Mouse (Mus musculus): ENCODE measurements at regions not wholly inside any gene's neighbourhood (a gene's known extent, or its start where the extent isn't known, plus 50 kb on each side); places are given as distances from the start of the nearest gene placed in this dataset.
A peak's percentile ranks its signal among the peaks of the same experiment; 100 is the strongest.

GRCm38 (mm10) chr12:13825899-13826298 lies 326.0 kb downstream of the Fam84a start:
- no peak for DNase-seq (ENCODE audit: low spot score)

GRCm38 (mm10) chr12:13815500-13815899 lies 336.4 kb downstream of the Fam84a start:
- no peak for DNase-seq (ENCODE audit: low spot score)

DNA sequence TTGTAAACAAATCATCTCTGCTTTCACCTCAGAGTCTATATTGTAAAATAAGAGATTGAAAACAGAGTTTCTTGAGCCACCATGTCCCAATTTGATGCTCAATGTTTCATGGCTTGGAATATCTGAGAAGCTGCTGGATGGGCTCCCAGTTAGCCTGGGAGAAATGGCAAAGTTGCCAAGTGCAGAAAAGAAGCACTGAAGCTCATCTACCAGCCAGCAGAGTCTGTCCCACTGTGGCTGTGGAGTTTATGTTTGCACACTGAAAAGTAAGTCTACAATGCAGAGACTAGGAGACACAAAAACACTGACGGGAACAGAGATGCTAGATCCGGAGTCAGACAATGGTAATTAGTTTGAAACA lies 341.7 kb downstream of the Fam84a start:
- no peak for DNase-seq (ENCODE audit: low spot score)

GRCm38 (mm10) chr12:13809291-13810154 lies 342.3 kb downstream of the Fam84a start:
- no peak for DNase-seq (ENCODE audit: low spot score)

GRCm38 (mm10) chr12:13779752-13780151 lies 372.1 kb downstream of the Fam84a start:
- no peak for DNase-seq (ENCODE audit: low spot score)

- DNase-seq (ENCODE audit: low spot score), result no peak
Observed at GRCm38 (mm10) chr12:13776687-13777086, 375.2 kb downstream of the Fam84a start.

DNA sequence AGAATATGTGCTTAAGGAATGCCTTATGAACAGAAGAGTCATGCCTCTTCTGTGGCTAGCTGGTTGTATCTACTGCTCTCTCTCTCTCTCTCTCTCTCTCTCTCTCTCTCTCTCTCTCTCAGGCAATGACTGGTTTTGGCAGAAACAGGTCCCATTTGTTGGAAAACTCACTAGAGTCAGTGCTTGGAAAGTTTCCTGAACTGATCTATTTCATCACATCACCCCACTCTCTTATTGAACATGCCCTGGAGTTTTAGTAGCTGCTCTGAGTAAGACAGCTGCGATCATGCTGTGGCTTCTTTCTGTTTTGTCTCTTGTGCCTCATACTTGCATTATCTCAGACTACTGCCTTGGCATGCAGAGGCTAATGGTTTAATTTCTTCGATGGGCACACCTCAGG lies 382.2 kb downstream of the Fam84a start:
- no peak for DNase-seq (ENCODE audit: low spot score)

GRCm38 (mm10) chr12:13769156-13769555 lies 382.7 kb downstream of the Fam84a start:
- no peak for DNase-seq (ENCODE audit: low spot score)

- no peak for DNase-seq (ENCODE audit: low spot score)
Observed at GRCm38 (mm10) chr12:13766486-13766885, 385.4 kb downstream of the Fam84a start.

GRCm38 (mm10) chr12:13753878-13754277 lies 398.0 kb downstream of the Fam84a start:
- no peak for DNase-seq (ENCODE audit: low spot score)

GRCm38 (mm10) chr12:13744323-13744931 lies 407.4 kb downstream of the Fam84a start:
- no peak for DNase-seq (ENCODE audit: low spot score)

GRCm38 (mm10) chr12:13729901-13730637 lies 421.8 kb downstream of the Fam84a start:
- DNase-seq (ENCODE audit: low spot score), result no peak

DNA sequence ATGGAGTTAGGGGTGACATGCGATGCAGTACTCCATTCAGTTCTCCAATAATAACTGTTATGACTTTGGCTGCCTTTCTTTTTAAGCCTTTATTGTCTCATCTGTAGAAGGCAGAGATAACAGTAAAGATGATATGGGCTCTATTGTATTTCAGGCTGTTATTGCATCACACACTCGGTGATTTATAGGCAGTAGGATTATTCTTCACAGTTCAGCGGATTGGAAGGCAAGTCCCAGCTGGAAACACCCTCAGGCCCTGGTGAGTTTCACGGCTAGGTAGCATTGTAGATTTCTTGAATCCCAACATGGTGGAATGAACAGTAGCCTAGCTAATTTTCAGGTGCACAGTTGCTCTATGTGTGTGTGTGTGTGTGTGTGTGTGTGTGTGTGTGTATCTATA lies 422.9 kb downstream of the Fam84a start:
- DNase-seq (ENCODE audit: low spot score), result no peak

- DNase-seq (ENCODE audit: low spot score), result no peak
Observed at GRCm38 (mm10) chr12:13724511-13724910, 427.3 kb downstream of the Fam84a start.

- no peak for DNase-seq (ENCODE audit: low spot score)
Observed at GRCm38 (mm10) chr12:13709806-13710205, 440.9 kb downstream of the Nbas start.

DNA sequence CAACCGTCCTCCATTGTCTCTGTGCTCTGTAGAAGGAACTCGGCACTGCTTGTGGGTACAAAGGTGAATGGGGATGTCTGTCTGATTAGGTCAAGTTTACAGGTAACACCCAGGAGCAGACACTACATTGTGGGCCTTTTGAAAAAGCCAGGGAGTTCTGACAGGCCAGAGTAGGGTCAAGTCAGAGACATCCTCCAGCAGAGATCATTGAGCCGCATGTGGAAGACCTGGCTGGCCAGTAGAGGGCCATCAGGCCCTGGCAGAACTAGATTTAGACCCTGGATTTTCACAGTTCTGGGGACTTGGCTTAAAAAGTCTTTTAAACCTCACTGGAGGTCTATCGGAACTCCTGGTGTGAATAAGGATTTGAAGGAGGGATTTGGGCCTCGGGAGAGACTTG lies 438.8 kb downstream of the Nbas start:
- DNase-seq (ENCODE audit: low spot score), result no peak

GRCm38 (mm10) chr12:13706510-13706909 lies 437.6 kb downstream of the Nbas start:
- DNase-seq (ENCODE audit: low spot score), result peak; percentile 9

DNA sequence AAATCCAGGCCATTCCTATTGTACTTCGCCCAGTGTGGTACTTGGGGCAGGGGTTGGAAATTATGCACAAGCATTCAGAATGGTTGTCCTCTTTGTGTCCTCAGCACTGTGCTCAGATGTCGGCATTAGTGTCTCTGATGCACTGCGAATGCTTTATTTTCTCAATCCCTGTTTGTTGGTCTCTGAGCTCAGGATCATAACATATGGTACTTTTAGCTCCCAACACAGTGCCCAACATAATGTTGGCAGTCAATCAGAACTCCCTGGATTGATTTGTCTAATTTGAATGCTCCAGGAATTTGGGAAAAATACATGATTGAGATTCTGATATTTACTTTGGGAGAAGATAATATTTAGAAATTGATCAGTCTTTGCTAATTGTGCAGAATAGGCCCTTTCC lies 434.7 kb downstream of the Nbas start:
- DNase-seq (ENCODE audit: low spot score), result no peak

DNA sequence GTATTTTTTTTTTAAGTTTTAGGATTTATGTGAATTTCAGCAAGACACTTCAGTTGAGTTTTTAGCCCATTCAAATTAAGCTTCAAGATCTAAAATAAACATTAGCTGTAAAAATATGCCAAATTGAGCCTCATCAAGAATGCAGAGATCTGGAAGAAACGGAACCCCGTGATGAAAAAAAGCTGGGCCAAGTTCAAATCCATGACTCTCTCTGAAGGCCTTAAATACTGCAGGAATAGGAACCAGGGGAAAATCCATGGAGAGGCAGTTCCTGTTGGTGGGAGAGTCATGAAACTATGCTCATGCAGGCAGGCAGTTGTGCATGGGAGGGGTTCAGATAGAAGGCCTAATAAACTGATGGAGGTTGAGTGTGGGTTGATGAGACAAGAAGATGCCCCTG lies 430.9 kb downstream of the Nbas start:
- no peak for DNase-seq (ENCODE audit: low spot score)

GRCm38 (mm10) chr12:13698834-13699233 lies 429.9 kb downstream of the Nbas start:
- no peak for DNase-seq (ENCODE audit: low spot score)

- no peak for DNase-seq (ENCODE audit: low spot score)
Observed at GRCm38 (mm10) chr12:13691394-13692165, 422.6 kb downstream of the Nbas start.

- no peak for DNase-seq (ENCODE audit: low spot score)
Observed at GRCm38 (mm10) chr12:13677266-13677665, 408.3 kb downstream of the Nbas start.
